Mouse (Mus musculus): ENCODE measurements around the gene Zfp558.
"Not testable (repeated sequence)": the region's sequence is repeated elsewhere in the genome, so short reads cannot be mapped to it uniquely, and the experiment has no call there.

The Zfp558 gene

DNA sequence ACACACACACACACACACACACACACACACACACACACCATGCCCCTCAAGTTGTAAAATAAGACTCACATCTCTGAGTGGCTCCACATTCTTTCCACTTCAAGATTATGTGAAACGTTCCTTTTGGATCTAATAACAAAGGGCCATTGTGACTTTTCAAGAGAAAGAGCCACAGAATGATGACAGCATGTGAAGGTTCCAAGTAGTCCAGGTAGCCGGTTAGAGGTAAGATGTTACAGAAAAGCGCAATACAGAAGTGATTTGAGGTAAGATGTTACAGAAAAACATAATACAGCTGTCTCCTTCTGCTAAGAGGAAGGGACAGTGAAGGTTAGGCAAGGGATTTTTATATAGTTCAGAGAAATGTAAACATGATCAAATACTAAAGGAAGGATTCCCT, at the start of gene Zfp558, which contains the start of gene Mbd3l1:
TSS of gene Zfp558 (minus strand) at position 101 of the 400 bp plus-strand sequence.
TSS of gene Mbd3l1 (plus strand) at position 192 of the 400 bp plus-strand sequence.
- DNase-seq (ENCODE audit: low spot score in 2 of 2), result no peak

DNA sequence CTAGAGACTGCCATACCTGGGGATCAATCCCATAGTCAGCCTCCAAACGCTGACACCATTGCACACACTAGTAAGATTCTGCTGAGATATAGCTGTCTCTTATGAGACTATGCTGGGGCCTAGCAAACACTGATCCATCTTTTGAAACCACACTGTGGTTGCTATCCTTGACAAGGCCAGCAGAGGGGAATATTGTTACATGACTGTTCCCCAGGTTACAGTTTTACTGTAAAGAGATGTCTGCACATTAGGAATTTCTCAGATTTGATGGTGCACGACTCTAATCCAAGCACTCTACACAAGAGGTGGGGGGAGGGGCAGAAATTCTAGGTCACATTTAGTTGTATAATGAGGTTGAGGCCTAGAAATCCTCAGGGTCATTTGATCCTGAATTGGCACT, 30.0 kb upstream of the Zfp558 start:
- no peak for DNase-seq (ENCODE audit: low spot score in 2 of 2)

DNA sequence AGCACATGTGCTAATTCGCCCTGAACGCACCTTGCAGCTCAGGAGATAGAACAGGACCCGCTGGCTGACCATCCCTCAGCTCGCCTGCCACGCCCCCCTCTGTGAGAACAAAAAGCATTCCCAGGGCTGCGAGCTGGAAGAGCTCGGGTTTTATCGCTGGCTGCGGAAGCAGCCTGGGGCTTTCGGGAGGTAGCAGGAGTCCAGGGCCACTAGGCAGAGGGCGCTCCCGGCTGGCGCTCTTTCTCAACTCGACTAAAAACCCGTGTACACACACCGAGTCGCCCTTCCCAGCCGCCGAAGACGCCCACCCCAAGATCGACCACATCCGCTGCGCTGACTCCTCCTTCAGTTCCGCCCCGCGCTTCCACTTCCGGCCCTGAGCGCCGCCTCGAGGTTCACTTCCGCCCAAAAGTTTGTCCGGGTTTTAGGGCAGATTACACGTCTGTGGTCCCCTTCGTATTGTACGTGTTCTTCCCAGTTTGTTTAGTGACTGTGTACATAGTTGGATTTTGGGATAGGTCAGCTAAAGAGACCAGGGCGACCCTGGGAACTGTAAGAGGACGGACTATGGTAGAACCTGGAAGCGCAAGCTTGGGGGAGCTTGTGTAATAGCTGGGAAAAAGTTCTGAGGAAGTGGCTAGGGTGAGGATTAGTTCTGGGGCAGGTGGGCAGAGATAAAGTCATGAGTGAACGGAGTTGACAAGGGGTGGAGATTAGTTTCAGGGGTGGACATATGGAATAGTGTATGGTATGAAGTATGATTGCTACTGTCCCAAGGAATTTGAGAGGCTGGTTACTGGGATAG, 4.5 kb downstream of the Zfp558 start:
- DNase-seq (ENCODE audit: low spot score in 2 of 2), result peak; percentile 60 to 77

DNA sequence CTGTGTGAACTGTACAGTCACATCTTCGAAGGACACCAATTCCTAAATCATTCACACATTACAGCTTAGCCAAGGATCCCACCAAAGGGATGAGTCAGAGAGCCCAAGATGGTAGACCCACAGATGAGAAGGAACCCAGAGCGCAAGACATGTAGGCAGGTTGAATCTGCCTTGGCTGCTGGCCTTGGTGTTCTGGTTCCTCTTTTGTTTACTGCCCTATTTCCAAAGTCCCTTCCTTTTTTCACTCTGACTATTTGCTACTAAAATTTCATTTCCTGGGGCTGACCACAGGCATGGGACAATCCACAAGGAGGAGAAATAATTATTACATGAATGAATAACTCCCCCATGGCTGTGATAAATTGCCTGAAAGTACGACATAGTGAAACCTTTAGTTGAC, 10.1 kb downstream of the Zfp558 start:
- no peak for DNase-seq (ENCODE audit: low spot score in 2 of 2)

DNA sequence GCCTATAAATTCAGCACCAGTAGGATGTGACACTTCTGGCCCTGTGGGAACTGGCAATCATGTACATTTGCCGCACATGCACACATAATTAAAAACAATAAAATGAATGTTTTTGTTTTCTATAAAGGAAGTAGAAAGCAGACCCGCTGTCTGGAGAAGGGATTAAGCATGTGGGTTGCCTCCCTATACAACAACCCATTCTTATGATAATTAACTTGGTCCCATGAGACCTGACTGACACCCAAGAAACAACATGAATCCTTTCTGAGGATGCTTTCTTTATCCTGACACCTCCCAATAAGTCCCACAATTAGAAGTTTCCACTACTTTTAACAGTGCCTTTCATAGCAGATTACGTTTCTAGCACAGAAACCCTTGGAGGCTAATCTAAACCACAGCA, 10.7 kb downstream of the Zfp558 start:
- no peak for DNase-seq (ENCODE audit: low spot score in 2 of 2)

DNA sequence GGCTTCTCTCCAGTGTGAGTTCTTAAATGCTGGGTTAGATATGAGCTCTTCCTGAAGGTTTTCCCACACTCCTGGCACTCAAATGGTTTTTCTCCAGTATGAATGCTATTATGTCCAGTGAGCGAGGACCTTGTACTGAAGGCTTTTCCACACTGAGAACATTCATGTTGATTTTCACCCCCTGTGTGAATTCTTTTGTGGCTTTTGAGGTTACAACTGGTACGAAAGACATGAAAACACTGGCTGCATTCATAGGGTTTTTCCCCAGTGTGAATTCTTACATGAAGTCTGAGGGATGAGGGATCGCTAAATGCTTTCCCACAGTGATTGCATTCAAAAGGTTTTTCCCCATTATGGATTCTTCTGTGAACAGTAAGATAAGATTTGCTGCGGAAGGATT, 21.5 kb downstream of the Zfp558 start:
- no peak for DNase-seq (ENCODE audit: low spot score in 2 of 2)

DNA sequence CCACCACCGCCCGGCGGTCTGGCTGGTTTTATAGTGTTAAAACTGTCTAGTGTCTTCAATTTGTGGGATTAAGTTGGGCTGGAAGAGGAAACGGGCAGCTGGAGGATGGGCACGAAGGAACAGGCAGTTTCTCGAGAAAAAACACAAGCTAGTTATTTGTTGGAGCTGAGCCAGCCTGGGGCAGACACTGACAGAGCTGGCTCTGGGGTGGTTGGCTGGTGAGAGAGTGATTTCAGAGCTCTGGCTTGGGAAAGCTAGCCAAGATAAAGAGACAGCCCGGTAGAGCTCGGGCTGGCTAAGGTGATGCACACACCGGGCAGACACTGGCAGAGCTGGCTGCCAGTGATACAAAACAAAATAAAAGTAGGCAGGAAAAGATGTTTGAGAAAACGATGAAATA, 46.4 kb downstream of the Zfp558 start:
- DNase-seq (ENCODE audit: low spot score in 2 of 2), result no peak

DNA sequence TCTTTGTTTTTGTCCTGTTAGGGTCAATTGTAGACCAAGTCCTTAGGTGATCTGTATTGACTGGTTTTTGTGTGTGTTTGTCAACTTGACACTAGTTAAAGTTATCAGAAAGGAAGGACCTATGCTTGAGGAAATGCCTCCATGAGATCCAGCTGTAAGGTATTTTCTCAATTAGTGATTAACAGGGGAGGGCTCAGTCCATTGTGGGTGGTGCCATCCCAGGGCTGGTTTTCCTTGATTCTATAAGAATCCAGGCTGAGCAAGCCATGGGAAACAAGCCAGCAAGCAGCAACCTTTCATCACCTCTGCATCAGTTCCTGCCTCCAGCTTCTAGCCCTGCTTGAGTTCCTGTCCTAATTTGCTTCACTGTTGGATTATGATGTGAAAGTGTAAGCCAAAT, 47.7 kb downstream of the Zfp558 start, which contains the start of gene Mbd3l2:
TSS of gene Mbd3l2 (plus strand) at position 301 of the 400 bp plus-strand sequence.
- no peak for DNase-seq (ENCODE audit: low spot score in 2 of 2)

DNA sequence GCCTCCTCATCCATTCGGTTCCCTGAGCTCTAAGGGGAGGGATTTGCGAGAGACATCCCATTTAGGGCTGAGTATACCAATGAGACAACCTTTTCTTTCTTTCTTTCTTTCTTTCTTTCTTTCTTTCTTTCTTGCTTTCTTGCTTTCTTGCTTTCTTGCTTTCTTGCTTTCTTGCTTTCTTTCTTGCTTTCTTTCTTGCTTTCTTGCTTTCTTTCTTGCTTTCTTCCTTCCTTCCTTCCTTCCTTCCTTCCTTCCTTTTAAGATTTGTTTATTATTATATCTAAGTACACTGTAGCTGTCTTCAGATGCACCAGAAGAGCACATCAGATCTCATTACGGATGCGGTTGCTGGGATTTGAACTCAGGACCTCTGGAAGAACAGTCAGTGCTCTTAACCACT, 65.7 kb downstream of the Zfp558 start:
- not testable (repeated sequence) for DNase-seq (ENCODE audit: low spot score in 2 of 2)

Measured in urinary bladder, postnatal 4 days (tissue).